Mouse (Mus musculus) heart, postnatal 0 days (tissue): ENCODE measurements around the gene Tmem252.
A peak's percentile ranks its signal among the peaks of the same experiment; 100 is the strongest.

Source experiments
- CTCF ChIP-seq: IDR thresholded peaks from 2 replicates; pipeline ENCODE4 v1.5.1; 2016; ENCODE audit warnings: antibody characterized with exemption, control low read depth, low read depth
- EP300 ChIP-seq: IDR thresholded peaks from 2 replicates; pipeline ENCODE4 v1.6.1; 2016; ENCODE audit warnings: antibody characterized with exemption, low read depth

GRCm38 (mm10) chr19:24705395-24705794 lies 31.6 kb downstream of the Tmem252 start:
- TF ChIP-seq CTCF (peak; percentile 59), EP300 (no peak)
